Mouse (Mus musculus) midbrain, embryonic 11.5 days (tissue): ENCODE measurements around the gene Vwa3a. TPM values are rescaled to one million over a fixed set of nuclear protein-coding genes. Genes with fewer than 3 reads are reported as not detected.
A peak's percentile ranks its signal among the peaks of the same experiment; 100 is the strongest.

Experiments used
- ATAC-seq: fragments of 200-750 bp; cut with Nextera tagmentation; 2 replicates; pipeline ENCODE4 v1.8.0; 2017; ENCODE audit warnings: moderate TSS enrichment, moderate library complexity; ENCODE audit not compliant: low FRiP score
- DNase-seq: peaks from one replicate; pipeline ENCODE4 v3.0.0; 2015; ENCODE audit warnings: low spot score; ENCODE audit errors: missing footprints
- H3K27ac ChIP-seq: fragments of 300-500 bp; sonication (generic); 2 replicates; pipeline ENCODE4 v1.5.1; 2014; ENCODE audit warnings: low read depth, low read length
- H3K27me3 ChIP-seq: fragments of 300-500 bp; sonication (generic); 2 replicates; pipeline ENCODE4 v1.6.1; 2014; ENCODE audit warnings: mild to moderate bottlenecking, low read length, moderate library complexity, mixed read lengths; ENCODE audit not compliant: control insufficient read depth, insufficient read depth
- H3K36me3 ChIP-seq: fragments of 300-500 bp; sonication (generic); 2 replicates; pipeline ENCODE4 v1.6.1; 2014; ENCODE audit warnings: mild to moderate bottlenecking, low read length, moderate library complexity, mixed read lengths; ENCODE audit not compliant: control insufficient read depth, insufficient read depth
- H3K4me1 ChIP-seq: fragments of 300-500 bp; sonication (generic); 2 replicates; pipeline ENCODE4 v1.6.1; 2014; ENCODE audit warnings: low read length; ENCODE audit not compliant: control insufficient read depth, insufficient read depth
- H3K4me2 ChIP-seq: fragments of 300-500 bp; sonication (generic); 2 replicates; pipeline ENCODE4 v1.6.1; 2014; ENCODE audit warnings: mild to moderate bottlenecking, moderate library complexity
- H3K4me3 ChIP-seq: fragments of 300-500 bp; sonication (generic); 2 replicates; pipeline ENCODE4 v1.5.1; 2014; ENCODE audit warnings: low read depth, low read length
- H3K9ac ChIP-seq: fragments of 300-500 bp; sonication (generic); 2 replicates; pipeline ENCODE4 v1.6.1; 2014; ENCODE audit warnings: low read length
- H3K9me3 ChIP-seq: fragments of 300-500 bp; sonication (generic); 2 replicates; pipeline ENCODE4 v1.6.1; 2016; ENCODE audit warnings: low read length; ENCODE audit not compliant: control insufficient read depth
- WGBS: fragments of 180-500 bp; shearing (Covaris S2); extraction: QIAGEN DNeasy Blood & Tissue Kit; methylation state at CpG from one replicate; pipeline ENCODE4 v1.1.7; 2014; 5-methylcytosine and 5-hydroxymethylcytosine counted together
- polyA plus RNA-seq: library from polyadenylated mRNA; unstranded; fragments of >200 nt; fragmentation: Nextera tagmentation; extraction: Ambion mirVana; gene quantifications from 2 replicates; pipeline ENCODE4 v1.2.1, GENCODE M21; 2014

The Vwa3a gene
- polyA plus RNA-seq, 1 experiment from 2014 or later: 0.08 TPM

DNA sequence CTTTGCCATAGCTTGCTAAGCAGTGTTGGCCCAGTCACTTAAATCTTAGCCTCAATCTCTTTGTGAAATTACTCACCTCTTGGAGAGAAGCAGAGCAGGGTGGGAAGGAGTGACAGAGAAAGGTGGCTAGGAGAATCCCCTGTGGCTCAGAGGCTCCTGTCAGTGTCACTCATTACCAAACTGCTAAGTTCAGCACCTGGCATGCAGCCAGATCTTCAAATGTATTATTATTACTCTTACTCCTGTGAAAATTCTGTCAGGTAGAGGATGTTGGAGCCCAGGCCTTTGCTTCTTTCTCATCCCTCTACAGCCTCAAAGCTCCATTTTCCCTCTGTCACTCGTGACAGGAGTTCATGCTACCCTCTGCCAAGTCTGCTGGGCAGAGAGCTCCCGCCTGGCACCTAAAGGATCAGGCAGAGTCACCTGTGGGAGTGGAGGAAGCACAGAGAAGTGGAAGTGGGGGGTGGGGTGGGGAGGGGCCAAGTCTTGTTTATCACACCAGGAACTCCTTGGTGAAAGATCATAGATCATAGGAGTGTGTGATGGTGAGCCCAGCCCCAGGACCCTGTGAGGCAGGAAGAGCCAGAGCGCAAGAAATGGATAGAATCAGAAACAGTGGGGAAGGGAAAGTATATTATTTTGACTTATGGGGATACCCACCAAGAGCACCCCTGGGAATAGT lies 109.9 kb downstream of the Vwa3a start:
- 91% methylated on average over 3 of the region's 3 CpGs for WGBS
- no peaks in the 10 kb centered on the region for H3K27me3 ChIP-seq
- H3K9me3 ChIP-seq: no peaks in the 10 kb centered on the region
- H3K9ac ChIP-seq: no peak overlapping the region
- H3K4me3 ChIP-seq: no peak overlapping the region
- H3K4me1 ChIP-seq: peaks cover 10% of the 10 kb centered on the region
- peak; percentile 59 for DNase-seq
- no peak overlapping the region for H3K4me2 ChIP-seq
- H3K27ac ChIP-seq: no peak overlapping the region
- H3K36me3 ChIP-seq: no peaks in the 10 kb centered on the region
- no peak for ATAC-seq

GRCm38 (mm10) chr7:120850165-120850564 lies 111.0 kb downstream of the Vwa3a start:
- Histone ChIP-seq H3K27me3 (no peaks in the 10 kb centered on the region), H3K9ac (no peak overlapping the region), H3K9me3 (no peaks in the 10 kb centered on the region), H3K4me2 (no peak overlapping the region), H3K4me3 (no peak overlapping the region), H3K36me3 (no peaks in the 10 kb centered on the region), H3K4me1 (no peaks in the 10 kb centered on the region), H3K27ac (no peak overlapping the region)
- ATAC-seq: no peak
- DNase-seq: no peak
- 97% methylated on average over 3 of the region's 3 CpGs for WGBS

Other genes starting within 250 kb of the Vwa3a start
- 201 and 211 TPM in 2 replicates for gene Uqcrc2, start 104.1 kb upstream of the Vwa3a start, polyA plus RNA-seq
- 0.38 and 0.39 TPM in 2 replicates for gene Pdzd9, start 69.0 kb upstream of the Vwa3a start, polyA plus RNA-seq
- gene Mosmo, start 61.7 kb upstream of the Vwa3a start, polyA plus RNA-seq: 12.5 and 15.0 TPM in 2 replicates
- not detected in 2 replicates for gene Gm5737, start 73.0 kb downstream of the Vwa3a start, polyA plus RNA-seq
- 9.9 and 10.5 TPM in 2 replicates for gene Eef2k, start 103.5 kb downstream of the Vwa3a start, polyA plus RNA-seq
- gene Polr3e, start 178.4 kb downstream of the Vwa3a start, polyA plus RNA-seq: 19.0 and 19.9 TPM in 2 replicates
- gene Cdr2, start 243.0 kb downstream of the Vwa3a start, polyA plus RNA-seq: 17.6 and 18.0 TPM in 2 replicates
- 0.19 and 0.29 TPM in 2 replicates for gene Mfsd13b, start 243.2 kb downstream of the Vwa3a start, polyA plus RNA-seq